Mouse (Mus musculus): ENCODE data around the gene Olfr345.

Olfr345 gene

DNA sequence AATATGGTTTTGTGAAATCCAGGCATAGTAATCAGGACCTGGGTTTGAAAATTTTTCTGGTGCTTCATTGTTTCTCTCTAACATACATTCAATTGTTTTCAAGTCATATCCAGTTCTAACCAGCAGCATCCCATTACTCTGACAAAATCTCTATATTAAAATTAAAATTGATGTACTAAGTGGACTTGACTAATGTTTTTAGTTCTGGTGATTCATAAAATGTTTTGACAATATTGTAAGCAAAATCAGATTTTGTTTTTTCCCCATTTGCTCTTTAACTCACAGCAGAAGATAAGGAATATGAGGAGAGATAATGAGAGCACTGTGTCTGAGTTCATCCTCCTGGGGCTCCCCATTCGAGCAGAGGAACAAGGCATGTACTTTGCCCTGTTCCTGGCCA, at the start of gene Olfr345:
Olfr345 (plus strand) TSS at position 301 of the 400 bp plus-strand sequence.
- DNase-seq (ENCODE audit: low spot score in 2 of 2), result no peak

DNA sequence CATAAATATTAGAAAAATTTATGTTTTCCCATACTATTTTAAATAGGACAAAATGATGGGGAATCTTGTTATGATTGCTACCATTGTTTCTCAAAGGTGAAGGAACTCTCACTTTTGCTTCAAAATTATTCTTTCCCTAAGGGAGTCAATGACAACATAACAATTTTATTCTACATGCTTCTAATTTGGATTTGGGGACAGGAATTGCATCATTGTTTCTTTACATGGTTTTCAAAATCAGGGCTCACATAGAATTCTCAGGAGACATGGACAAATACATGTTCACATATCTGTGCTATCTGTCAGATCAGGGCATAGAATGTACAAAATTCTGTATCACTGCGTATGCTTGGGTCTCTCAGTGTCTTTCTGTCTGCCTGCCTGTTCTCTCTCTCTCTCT, 45.6 kb downstream of the Olfr345 start, which contains the start of gene Olfr346:
Olfr346 (plus strand) TSS at position 301 of the 400 bp plus-strand sequence.
- DNase-seq (ENCODE audit: low spot score in 2 of 2), result no peak
